Mouse (Mus musculus) yolk sac, embryonic 10.5 days (tissue): Measurements from ENCODE around the gene Adap2.
"Not testable (repeated sequence)": the region's sequence is repeated elsewhere in the genome, so short reads cannot be mapped to it uniquely, and the experiment has no call there.

Source experiments
- DNase-seq: peaks from one replicate; pipeline ENCODE4 v3.0.0-alpha.2; 2017; ENCODE audit warnings: low spot score

The Adap2 gene

GRCm38 (mm10) chr11:80153857-80154495, at the start of gene Adap2:
Adap2 (plus strand) TSS chr11:80154105.
- DNase-seq, result peak; percentile 91

GRCm38 (mm10) chr11:80104407-80104806, 49.5 kb upstream of the Adap2 start:
- DNase-seq, result no peak

GRCm38 (mm10) chr11:80116411-80116810, 37.5 kb upstream of the Adap2 start:
- no peak for DNase-seq

GRCm38 (mm10) chr11:80132050-80132449, 21.9 kb upstream of the Adap2 start:
- DNase-seq, result no peak

- no peak for DNase-seq
Measured at GRCm38 (mm10) chr11:80134744-80135143, 19.2 kb upstream of the Adap2 start.

- no peak for DNase-seq
Measured at GRCm38 (mm10) chr11:80135954-80136683, 17.8 kb upstream of the Adap2 start.

- DNase-seq, result no peak
Measured at GRCm38 (mm10) chr11:80136786-80137185, 17.1 kb upstream of the Adap2 start.

GRCm38 (mm10) chr11:80137773-80138172, 16.1 kb upstream of the Adap2 start:
- DNase-seq, result no peak

GRCm38 (mm10) chr11:80141825-80142521, 11.9 kb upstream of the Adap2 start, which contains the start of gene Tefm:
Tefm (minus strand) TSS chr11:80142175.
- DNase-seq, result peak; percentile 88

GRCm38 (mm10) chr11:80142872-80143271, 11.0 kb upstream of the Adap2 start:
- DNase-seq, result no peak

GRCm38 (mm10) chr11:80145787-80146275, 8.1 kb upstream of the Adap2 start:
- DNase-seq, result peak; percentile 69

GRCm38 (mm10) chr11:80147748-80148147, 6.2 kb upstream of the Adap2 start:
- no peak for DNase-seq

- DNase-seq, result no peak
Measured at GRCm38 (mm10) chr11:80148313-80148712, 5.6 kb upstream of the Adap2 start.

- DNase-seq, result not testable (repeated sequence)
Measured at GRCm38 (mm10) chr11:80148974-80149373, 4.9 kb upstream of the Adap2 start.

- no peak for DNase-seq
Measured at GRCm38 (mm10) chr11:80149412-80150023, 4.4 kb upstream of the Adap2 start.

GRCm38 (mm10) chr11:80150566-80150965, 3.3 kb upstream of the Adap2 start:
- DNase-seq, result no peak

- DNase-seq, result no peak
Measured at GRCm38 (mm10) chr11:80151541-80151940, 2.4 kb upstream of the Adap2 start.

GRCm38 (mm10) chr11:80152376-80152775, 1.5 kb upstream of the Adap2 start:
- DNase-seq, result no peak

GRCm38 (mm10) chr11:80154501-80154900, 596 bp downstream of the Adap2 start:
- DNase-seq, result no peak

GRCm38 (mm10) chr11:80155541-80155940, 1.6 kb downstream of the Adap2 start:
- DNase-seq, result no peak

- DNase-seq, result no peak
Measured at GRCm38 (mm10) chr11:80155961-80156360, 2.1 kb downstream of the Adap2 start.

- no peak for DNase-seq
Measured at GRCm38 (mm10) chr11:80156841-80157240, 2.9 kb downstream of the Adap2 start.
